Mouse (Mus musculus): ENCODE data around the gene Fam185a. TPM values are rescaled to one million over a fixed set of nuclear protein-coding genes. Genes with fewer than 3 reads are reported as not detected.
A peak's percentile ranks its signal among the peaks of the same experiment; 100 is the strongest.

Gene Fam185a
- 5.7 and 5.9 TPM in 2 replicates for polyA plus RNA-seq (2014; fragmentation: Nextera tagmentation; extraction: Ambion mirVana)

DNA sequence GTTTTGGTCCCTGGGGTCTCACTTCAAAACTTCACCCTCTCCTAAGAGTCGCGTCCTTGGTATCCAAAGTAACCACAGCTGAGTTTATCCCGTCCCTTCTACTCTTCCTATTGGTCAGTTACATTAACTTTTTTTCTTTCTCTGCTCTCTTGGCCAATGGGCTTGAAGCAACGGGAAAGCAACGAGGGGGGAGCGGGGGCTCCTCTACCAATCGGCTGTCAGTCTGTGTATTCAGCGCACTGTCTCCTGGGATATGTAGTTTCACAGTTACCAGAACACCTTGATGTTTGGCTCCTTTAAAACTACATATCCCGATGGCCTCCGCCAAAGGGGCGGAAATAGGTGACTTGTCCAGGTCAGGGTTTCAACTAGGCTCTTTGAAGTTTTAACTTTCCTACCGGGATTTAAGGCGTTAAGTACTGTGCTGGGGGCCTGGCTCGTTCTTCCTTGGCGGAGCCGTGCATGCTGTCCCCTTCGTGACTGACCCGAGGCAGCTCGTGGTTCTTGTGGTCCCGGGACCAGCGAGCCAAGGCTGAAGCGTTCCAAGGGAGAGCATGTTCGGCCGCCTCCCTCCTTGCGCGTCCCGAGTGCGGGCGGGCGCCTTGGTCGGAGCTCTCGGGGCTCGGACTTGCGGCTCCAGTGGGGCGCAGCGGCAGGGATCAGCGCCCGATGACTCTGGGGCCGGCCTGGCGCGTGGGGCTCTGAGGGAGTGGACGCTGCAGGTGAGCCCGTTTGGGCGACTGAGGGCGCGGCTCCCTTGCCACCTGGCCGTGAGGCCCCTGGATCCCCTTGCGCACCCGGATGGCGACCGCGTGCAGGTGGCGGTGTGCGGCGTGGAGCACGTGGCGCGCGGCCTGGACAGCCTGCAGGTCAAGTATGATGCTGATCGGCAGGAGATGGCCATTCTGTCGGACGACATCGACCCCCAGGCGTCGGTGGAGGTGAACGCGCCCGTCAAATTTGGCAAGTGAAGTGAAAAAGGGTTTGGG, at the start of gene Fam185a, which contains the start of gene Ccdc146:
TSS of gene Fam185a (plus strand) at position 345 of the 989 bp plus-strand sequence.
TSS of gene Ccdc146 (minus strand) at position 64 of the 989 bp plus-strand sequence.
- TF ChIP-seq CTCF (IDR thresholded peaks at IDR 0.05; ENCODE audit: low read depth): no peak
- Histone ChIP-seq H3K4me3 (ENCODE audit: low read depth, low read length) (peak within 1 kb of the TSS; percentile 78), H3K27ac (ENCODE audit: low read depth) (peak within 1 kb of the TSS; percentile 46; the same call in 1 of the 2 replicates), H3K9me3 (ENCODE audit: low read depth, low read length) (no peaks in the 10 kb centered on the region), H3K36me3 (ENCODE audit: insufficient read depth) (no peaks in the 10 kb centered on the region), H3K4me1 (ENCODE audit: insufficient read depth) (0 out of 2 replicates have a peak, but pooled peaks cover 5% of the 10 kb centered on the region), H3K9ac (peak within 1 kb of the TSS; percentile 77), H3K27me3 (ENCODE audit: insufficient read depth, low read length) (no peaks in the 10 kb centered on the region), H3K4me2 (peak within 1 kb of the TSS; percentile 97)
- DNase-seq (peak; percentile 97), ATAC-seq (ENCODE audit: insufficient read depth) (peak; percentile 100)
- under 1% methylated on average over 64 of the region's 68 CpGs for WGBS

DNA sequence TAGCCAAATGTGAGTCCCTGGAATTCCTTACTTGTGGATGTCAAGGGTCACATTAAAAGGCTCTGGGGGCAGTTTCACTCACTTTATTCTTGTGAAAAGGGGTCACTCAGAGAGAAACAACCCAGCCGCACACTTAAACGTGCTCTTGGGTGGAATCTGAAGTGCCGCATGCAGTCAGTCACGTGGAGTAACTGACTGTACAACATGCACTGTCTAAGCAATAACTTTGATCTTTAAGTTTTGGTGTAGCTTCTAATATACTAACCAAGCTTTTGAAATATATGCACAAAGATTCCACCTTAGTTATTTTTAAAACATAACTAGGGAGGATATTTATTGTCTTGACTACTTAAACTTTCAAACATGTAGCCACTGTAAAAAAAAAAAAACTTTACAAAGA, 47.8 kb upstream of the Fam185a start:
- Histone ChIP-seq H3K27me3 (ENCODE audit: insufficient read depth, low read length) (peaks cover 4% of the 10 kb centered on the region), H3K9me3 (ENCODE audit: low read depth, low read length) (no peaks in the 10 kb centered on the region), H3K4me2 (no peak overlapping the region), H3K9ac (no peak overlapping the region), H3K27ac (ENCODE audit: low read depth) (no peak overlapping the region), H3K4me1 (ENCODE audit: insufficient read depth) (peaks cover 5% of the 10 kb centered on the region; the same call in 1 of the 2 replicates), H3K4me3 (ENCODE audit: low read depth, low read length) (no peak overlapping the region), H3K36me3 (ENCODE audit: insufficient read depth) (no peaks in the 10 kb centered on the region)
- ATAC-seq (ENCODE audit: insufficient read depth): no peak
- no peak for DNase-seq
- TF ChIP-seq CTCF (IDR thresholded peaks at IDR 0.05; ENCODE audit: low read depth): no peak
- 47% methylated on average over 4 of the region's 4 CpGs for WGBS

DNA sequence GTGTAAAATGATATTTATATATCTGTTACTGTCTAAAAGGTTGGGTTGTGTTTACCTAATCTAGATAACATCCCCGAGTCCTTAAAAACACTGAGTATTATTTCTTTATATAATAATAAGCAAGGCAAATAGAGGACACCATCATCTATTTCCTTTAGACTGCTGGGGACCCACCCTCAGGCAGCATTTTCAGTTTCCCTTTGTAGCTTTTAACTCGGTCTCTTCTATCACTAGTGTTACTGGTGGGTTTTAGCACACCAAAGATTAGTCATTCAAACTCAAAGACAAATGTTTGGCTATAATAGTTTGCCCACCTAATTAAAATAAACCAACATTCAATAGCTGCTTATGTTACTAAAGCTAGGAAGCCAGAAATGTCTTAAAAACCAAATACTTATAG, 46.4 kb upstream of the Fam185a start:
- no peak for DNase-seq
- Histone ChIP-seq H3K36me3 (ENCODE audit: insufficient read depth) (no peaks in the 10 kb centered on the region), H3K27ac (ENCODE audit: low read depth) (no peak overlapping the region), H3K4me1 (ENCODE audit: insufficient read depth) (peaks cover 8% of the 10 kb centered on the region), H3K9me3 (ENCODE audit: low read depth, low read length) (no peaks in the 10 kb centered on the region), H3K9ac (no peak overlapping the region), H3K4me3 (ENCODE audit: low read depth, low read length) (no peak overlapping the region), H3K4me2 (no peak overlapping the region), H3K27me3 (ENCODE audit: insufficient read depth, low read length) (no peaks in the 10 kb centered on the region)
- no peak for TF ChIP-seq CTCF (IDR thresholded peaks at IDR 0.05; ENCODE audit: low read depth)
- ATAC-seq (ENCODE audit: insufficient read depth): no peak
- 20% methylated on average over 2 of the region's 2 CpGs for WGBS

DNA sequence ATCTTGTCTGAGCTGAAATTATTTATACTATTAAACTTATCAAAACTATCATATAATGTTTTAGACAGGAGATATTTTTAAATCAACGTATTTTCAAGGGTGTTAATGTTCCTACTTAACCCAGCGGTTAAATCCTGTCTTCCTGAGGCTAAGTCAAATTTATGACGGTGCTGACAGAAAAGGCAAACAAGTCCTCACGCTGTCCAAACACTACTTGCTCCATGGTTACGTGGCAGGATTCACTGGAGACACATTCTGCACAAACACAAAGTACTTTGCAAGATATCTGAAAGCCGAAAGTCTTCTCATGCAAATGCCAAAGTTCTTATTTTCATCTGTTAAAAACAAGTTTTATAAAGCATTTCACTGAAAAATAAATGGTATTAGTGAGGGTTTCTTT, 42.8 kb upstream of the Fam185a start:
- Histone ChIP-seq H3K27ac (ENCODE audit: low read depth) (no peak overlapping the region), H3K27me3 (ENCODE audit: insufficient read depth, low read length) (no peaks in the 10 kb centered on the region), H3K4me1 (ENCODE audit: insufficient read depth) (peaks cover 8% of the 10 kb centered on the region), H3K9me3 (ENCODE audit: low read depth, low read length) (no peaks in the 10 kb centered on the region), H3K36me3 (ENCODE audit: insufficient read depth) (no peaks in the 10 kb centered on the region), H3K4me3 (ENCODE audit: low read depth, low read length) (no peak overlapping the region), H3K4me2 (no peak overlapping the region), H3K9ac (no peak overlapping the region)
- DNase-seq (peak; percentile 66), ATAC-seq (ENCODE audit: insufficient read depth) (no peak)
- 9% methylated on average over 6 of the region's 6 CpGs for WGBS
- TF ChIP-seq CTCF (IDR thresholded peaks at IDR 0.05; ENCODE audit: low read depth): no peak

DNA sequence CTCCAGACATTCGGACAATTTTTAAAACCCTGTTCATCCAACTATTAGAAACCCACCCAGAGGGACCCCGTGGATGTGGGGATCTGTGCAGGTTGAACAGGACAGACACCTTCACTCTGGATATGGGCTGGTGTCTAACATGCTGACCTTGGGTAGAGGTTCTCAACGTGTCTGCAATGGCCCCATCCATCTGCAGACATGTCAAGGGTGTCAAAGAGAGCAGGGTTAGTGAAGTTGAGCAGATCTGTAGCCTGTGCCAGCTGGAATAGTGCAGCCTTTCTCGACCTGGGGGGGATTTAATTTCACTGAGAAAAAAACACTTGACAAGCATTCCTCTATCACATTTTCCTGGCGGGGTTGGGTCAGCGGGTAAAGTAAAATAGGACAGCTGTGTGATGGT, 42.1 kb upstream of the Fam185a start:
- no peak for TF ChIP-seq CTCF (IDR thresholded peaks at IDR 0.05; ENCODE audit: low read depth)
- no peaks in the 10 kb centered on the region for H3K27me3 ChIP-seq (ENCODE audit: insufficient read depth, low read length)
- H3K9ac ChIP-seq: no peak overlapping the region
- H3K4me3 ChIP-seq (ENCODE audit: low read depth, low read length): no peak overlapping the region
- no peaks in the 10 kb centered on the region for H3K36me3 ChIP-seq (ENCODE audit: insufficient read depth)
- peak; percentile 38; the same call in 1 of the 2 replicates for ATAC-seq (ENCODE audit: insufficient read depth)
- no peaks in the 10 kb centered on the region for H3K9me3 ChIP-seq (ENCODE audit: low read depth, low read length)
- DNase-seq: no peak
- H3K27ac ChIP-seq (ENCODE audit: low read depth): no peak overlapping the region
- H3K4me2 ChIP-seq: no peak overlapping the region
- H3K4me1 ChIP-seq (ENCODE audit: insufficient read depth): peaks cover 8% of the 10 kb centered on the region
- WGBS: 25% methylated on average over 6 of the region's 6 CpGs

DNA sequence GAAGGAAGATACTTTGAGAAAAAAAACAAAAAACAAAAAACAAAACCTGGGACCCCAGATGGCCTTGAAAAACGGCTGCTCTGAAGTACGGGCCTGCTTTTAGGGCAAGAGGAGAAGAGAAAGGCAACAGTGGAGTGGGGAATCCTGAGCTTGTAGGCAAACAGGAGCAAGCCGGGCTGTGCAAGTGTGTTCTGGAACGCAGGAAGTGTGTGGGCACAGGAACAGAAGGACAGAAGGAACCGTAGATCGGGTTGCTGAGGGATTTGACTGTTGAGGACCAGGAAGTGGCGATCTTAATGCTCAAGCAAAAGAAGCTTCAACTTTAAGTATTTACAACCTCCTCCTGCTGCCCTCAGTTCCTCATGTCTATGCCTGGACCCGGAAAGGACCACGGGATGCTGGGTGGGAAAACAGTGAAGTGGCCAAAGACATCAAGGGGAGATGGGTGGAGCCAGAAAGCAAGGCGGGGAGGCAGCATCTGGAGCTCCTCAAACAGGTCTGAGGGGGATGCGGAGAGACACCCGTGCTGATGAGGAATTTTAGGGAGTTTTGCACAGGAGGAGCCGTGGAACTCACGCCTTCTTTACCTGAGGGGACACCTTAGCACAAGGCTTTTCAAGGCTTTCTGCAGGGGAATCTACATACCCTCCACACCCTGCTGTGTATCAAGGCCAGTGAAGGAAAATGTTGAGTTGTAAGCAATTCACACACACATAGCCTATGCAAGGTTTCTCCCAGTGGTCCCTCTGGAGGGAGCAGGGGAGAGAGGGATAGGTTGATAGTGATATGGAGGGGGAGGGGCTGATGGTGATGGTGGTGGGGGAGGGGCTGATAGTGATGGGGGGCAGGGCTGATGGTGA, 41.1 kb upstream of the Fam185a start:
- H3K9ac ChIP-seq: no peak overlapping the region
- H3K36me3 ChIP-seq (ENCODE audit: insufficient read depth): no peaks in the 10 kb centered on the region
- ATAC-seq (ENCODE audit: insufficient read depth): peak; percentile 30; the same call in 1 of the 2 replicates
- H3K4me1 ChIP-seq (ENCODE audit: insufficient read depth): peaks cover 8% of the 10 kb centered on the region
- DNase-seq: peak; percentile 26
- peak overlapping the region; percentile 15; the same call in 1 of the 2 replicates for H3K4me2 ChIP-seq
- H3K4me3 ChIP-seq (ENCODE audit: low read depth, low read length): no peak overlapping the region
- H3K27ac ChIP-seq (ENCODE audit: low read depth): peak overlapping the region; percentile 8; the same call in 1 of the 2 replicates
- 23% methylated on average over 14 of the region's 14 CpGs for WGBS
- H3K9me3 ChIP-seq (ENCODE audit: low read depth, low read length): no peaks in the 10 kb centered on the region
- H3K27me3 ChIP-seq (ENCODE audit: insufficient read depth, low read length): no peaks in the 10 kb centered on the region
- no peak for TF ChIP-seq CTCF (IDR thresholded peaks at IDR 0.05; ENCODE audit: low read depth)

Data from lung, embryonic 14.5 days (tissue).